ENCODE assay signal across 19 mouse cellular contexts in genomic region chr7:105465505-105465904, GRCm38 (mm10). TPM values are rescaled to one million over a fixed set of nuclear protein-coding genes. Genes with fewer than 3 reads are reported as not detected.
DNase-seq lines count a peak whose midpoint lies in the region; ATAC-seq and TF ChIP-seq lines count a peak whose summit lies in the region.
"Not testable (repeated sequence)": the region's sequence is repeated elsewhere in the genome, so short reads cannot be mapped to it uniquely, and the experiment has no call there.
"Had no signal": no experiment of that assay in that cellular context is flagged by ENCODE, and none has a peak within 500 bp of the region (broad histone marks: within the 10 kb centered on the region; RNA-seq: fewer than 3 reads in every experiment).

No protein-coding gene starts in this region.

- in situ Hi-C loops in Patski (cut with MboI; ENCODE audit: low pct_unique_long_range_greater_than_20kb), result not testable (repeated sequence)

- CTCF ChIA-PET in Patski (lab: Charles Lee), result interaction anchor here (1.6 to 2.0 kb wide), 3 partner anchors 10 to 54 kb away, joined by 5 to 8 read pairs (median 8); no protein-coding TSS in a partner anchor

- peak; percentile 51 for ATAC-seq in Patski

- H3K4me3 ChIP-seq in left cerebral cortex, adult 2 months; olfactory bulb, adult 2 months (ENCODE audit: insufficient read depth, low read depth, low read length): not testable (repeated sequence)

- DNase-seq in Patski (ENCODE audit: low read depth, low spot score), result not testable (repeated sequence)
- DNase-seq in frontal cortex, adult 2 months (ENCODE audit: extremely low spot score in 1 of 2, low spot score in 1 of 2), result peak; percentile 86
- peak; percentile 67 for DNase-seq in heart, adult 11 months
- DNase-seq in left cerebral cortex, adult 2 months (ENCODE audit: extremely low spot score in 1 of 2, low spot score in 2 of 2), result peak; percentile 60 to 63
- peak; percentile 76 to 80 for DNase-seq in left cerebral cortex, postnatal 14 days (ENCODE audit: low spot score in 2 of 2)
- peak; percentile 64 for DNase-seq in right cerebral cortex, postnatal 14 days
- DNase-seq in telencephalon, adult 2 months (ENCODE audit: low read depth, low spot score), result peak; percentile 93

- H3K4me1 ChIP-seq in olfactory bulb, adult 2 months (ENCODE audit: control insufficient read depth, insufficient read depth, low read length), result not testable (repeated sequence)

- intact Hi-C loops in left cerebral cortex, adult 2 months (cut with DNase I), result loop anchor here (1.0 kb wide), 1 partner anchor 22 kb away; no protein-coding TSS in a partner anchor
- intact Hi-C loops in left cerebral cortex, postnatal 14 days (cut with DNase I), result not testable (repeated sequence)

- peak overlapping the region; percentile 70 for H3K27ac ChIP-seq in left cerebral cortex, adult 2 months
- H3K27ac ChIP-seq in olfactory bulb, adult 2 months (ENCODE audit: insufficient read depth, low read depth, low read length), result peak overlapping the region; percentile 94

- not testable (repeated sequence) for TF ChIP-seq CTCF in Patski (IDR thresholded peaks at IDR 0.05); left cerebral cortex, adult 2 months (IDR thresholded peaks at IDR 0.05); olfactory bulb, adult 2 months (IDR thresholded peaks at IDR 0.05; ENCODE audit: insufficient read depth, low read depth, low read length)

- not testable (repeated sequence) for TF ChIP-seq POLR2A in olfactory bulb, adult 2 months (IDR thresholded peaks at IDR 0.05; ENCODE audit: insufficient read depth, low read depth, low read length)

- WGBS in olfactory bulb, adult 2 months, result 32% methylated on average over 5 of the region's 5 CpGs

- H3K27me3 ChIP-seq in Patski, result not testable (repeated sequence)

- POLR2A ChIA-PET in Patski (lab: Charles Lee), result not testable (repeated sequence)

RNA-seq across cellular contexts. Expression of gene Cavin3, which starts 16.6 kb away (rescaled TPM):
- polyA plus RNA-seq in Patski (2021), result 7.6 TPM
- polyA plus RNA-seq in frontal cortex, adult 2 months (2012; rRNA removed), result 30.1 and 30.8 TPM in 2 replicates
- 10 to 100 TPM; 17.9 to 18.7 TPM for total RNA-seq in left cerebral cortex, adult 2 months (2021)
- 10 to 100 TPM; 19.0 to 21.1 TPM for total RNA-seq in left cerebral cortex, postnatal 14 days (2021)
- polyA plus RNA-seq in olfactory bulb, adult 2 months (2012; ENCODE audit: insufficient read depth, insufficient read length, low replicate concordance, missing spikeins), result not detected in 2 replicates
- total RNA-seq: G1E had no signal
- polyA plus RNA-seq: G1E had no signal

RNA-seq across cellular contexts. Expression of gene Cckbr, which starts 40.0 kb away (rescaled TPM):
- polyA plus RNA-seq in Patski (2021), result not detected
- polyA plus RNA-seq in frontal cortex, adult 2 months (2012; rRNA removed), result 72.2 and 80.3 TPM in 2 replicates
- total RNA-seq in left cerebral cortex, adult 2 months (2021), result 10 to 100 TPM; 64.9 to 65.5 TPM
- 10 to 100 TPM; 56.6 to 62.4 TPM for total RNA-seq in left cerebral cortex, postnatal 14 days (2021)
- not detected in 2 replicates for polyA plus RNA-seq in olfactory bulb, adult 2 months (2012; ENCODE audit: insufficient read depth, insufficient read length, low replicate concordance, missing spikeins)
- total RNA-seq: adrenal gland, adult 2 months; adrenal gland, postnatal 25 days; gastrocnemius, adult 8-10 months; gastrocnemius, postnatal 36 days; heart, adult 18-20 months; heart, postnatal 10 days; heart, postnatal 4 days had no signal
- polyA plus RNA-seq: CD4-positive, CD25-positive, alpha-beta regulatory T cell, adult 4 months; erythroblast, embryonic 14.5 days; G1E; heart, embryonic 14.5 days had no signal

Comparison
In these comparisons a context has a peak if more than half of its experiments do, and no peak if none do; other contexts are left out.
1. RNA of gene Cckbr, which starts 40.0 kb away (polyA plus RNA-seq): 72.2 to 80.3 TPM in frontal cortex, adult 2 months; not detected in Patski (single experiment) and not detected in olfactory bulb, adult 2 months; every median in the first group is over 10 times any median in the second.